Mouse (Mus musculus): ENCODE results near the gene Rps2. TPM values are rescaled to one million over a fixed set of nuclear protein-coding genes. Genes with fewer than 3 reads are reported as not detected.
A peak's percentile ranks its signal among the peaks of the same experiment; 100 is the strongest.

Gene Rps2
- polyA plus RNA-seq, 1 experiment from 2014 or later = 753 TPM

- H3K4me2 ChIP-seq = peak within 1 kb of the TSS; percentile 81
- H3K4me3 ChIP-seq = peak within 1 kb of the TSS; percentile 78
- peaks cover 13% of the 10 kb centered on the region for H3K36me3 ChIP-seq
- H3K9me3 ChIP-seq = no peaks in the 10 kb centered on the region
- 0% methylated on average over 30 of the region's 30 CpGs for WGBS
- peak within 1 kb of the TSS; percentile 84 for H3K27ac ChIP-seq (replicated peaks)
- peak; percentile 77 for ATAC-seq (ENCODE audit: low FRiP score, low read depth)
- H3K9ac ChIP-seq = peak within 1 kb of the TSS; percentile 91
- H3K4me1 ChIP-seq (replicated peaks) = peaks cover 31% of the 10 kb centered on the region
- H3K27me3 ChIP-seq = no peaks in the 10 kb centered on the region
These were observed 6.3 kb downstream of the Rps2 start, which contains the start of gene Ndufb10 for GRCm38 (mm10) chr17:24724184-24724583. Gene Ndufb10 (minus strand): TSS chr17:24724478.

GRCm38 (mm10) chr17:24725637-24726390 lies 7.9 kb downstream of the Rps2 start:
- H3K27me3 ChIP-seq = no peaks in the 10 kb centered on the region
- H3K9me3 ChIP-seq = no peaks in the 10 kb centered on the region
- no peak overlapping the region for H3K9ac ChIP-seq
- peaks cover 13% of the 10 kb centered on the region for H3K36me3 ChIP-seq
- ATAC-seq (ENCODE audit: low FRiP score, low read depth) = no peak
- H3K4me3 ChIP-seq = no peak overlapping the region
- H3K4me2 ChIP-seq = no peak overlapping the region
- H3K4me1 ChIP-seq (replicated peaks) = peaks cover 27% of the 10 kb centered on the region
- H3K27ac ChIP-seq (replicated peaks) = no peak overlapping the region
- WGBS = 75% methylated on average over 3 of the region's 3 CpGs

DNA sequence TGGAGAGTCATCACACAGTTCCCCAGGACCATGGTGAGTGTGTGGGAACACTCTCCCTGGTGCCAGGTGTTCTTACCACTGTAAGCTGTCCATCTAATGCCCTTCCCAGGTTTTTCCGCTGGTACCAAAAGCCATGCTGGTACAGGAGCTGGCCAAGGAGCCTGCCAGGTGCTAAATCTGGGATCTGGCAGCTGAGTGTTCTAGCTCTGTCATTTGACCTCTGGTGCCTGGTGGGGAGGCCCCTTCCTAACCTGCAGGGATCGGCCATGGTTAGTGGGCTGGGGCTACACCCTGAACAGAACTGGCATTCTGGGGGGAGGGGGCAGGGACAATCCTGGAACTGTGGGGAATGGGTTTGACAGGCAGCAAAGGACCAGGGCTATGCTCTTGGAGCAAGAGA lies 9.7 kb downstream of the Rps2 start, which contains the start of gene Rpl3l:
TSS of gene Rpl3l (plus strand) at position 203 of the 400 bp plus-strand sequence.
- Histone ChIP-seq H3K9ac (no peak within 1 kb of the TSS), H3K9me3 (no peaks in the 10 kb centered on the region), H3K4me3 (no peak within 1 kb of the TSS), H3K36me3 (no peaks in the 10 kb centered on the region), H3K27ac (replicated peaks) (no peak within 1 kb of the TSS), H3K4me1 (replicated peaks) (peaks cover 11% of the 10 kb centered on the region), H3K4me2 (no peak within 1 kb of the TSS), H3K27me3 (no peaks in the 10 kb centered on the region)
- ATAC-seq (ENCODE audit: low FRiP score, low read depth) = no peak
- 82% methylated on average over 2 of the region's 2 CpGs for WGBS

GRCm38 (mm10) chr17:24728184-24728583 lies 10.3 kb downstream of the Rps2 start:
- WGBS = 74% methylated on average over 17 of the region's 17 CpGs
- H3K27me3 ChIP-seq = no peaks in the 10 kb centered on the region
- H3K9ac ChIP-seq = no peak overlapping the region
- no peaks in the 10 kb centered on the region for H3K36me3 ChIP-seq
- no peaks in the 10 kb centered on the region for H3K9me3 ChIP-seq
- H3K4me2 ChIP-seq = no peak overlapping the region
- ATAC-seq (ENCODE audit: low FRiP score, low read depth) = no peak
- H3K4me1 ChIP-seq (replicated peaks) = peaks cover 6% of the 10 kb centered on the region
- H3K4me3 ChIP-seq = no peak overlapping the region
- H3K27ac ChIP-seq (replicated peaks) = no peak overlapping the region

DNA sequence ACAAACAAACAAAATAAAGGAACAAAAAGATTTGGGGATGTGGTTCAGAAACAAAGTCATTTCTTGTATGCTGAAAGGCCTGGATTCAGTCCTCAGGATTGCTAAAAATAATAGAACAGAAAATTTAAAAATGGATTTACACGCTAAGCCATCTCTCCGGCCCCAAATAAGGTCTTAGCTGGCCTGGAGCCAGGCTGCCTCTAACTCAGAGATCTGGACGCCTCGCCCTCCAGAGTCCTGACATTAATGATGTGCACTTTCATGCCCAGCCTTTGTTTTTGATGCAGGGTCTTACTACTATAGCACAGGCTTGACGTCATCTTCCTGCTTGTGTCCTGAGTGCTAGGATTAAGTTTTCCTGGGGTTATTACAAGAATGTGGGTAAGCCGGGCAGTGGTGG lies 11.2 kb downstream of the Rps2 start:
- Histone ChIP-seq H3K27me3 (no peaks in the 10 kb centered on the region), H3K4me1 (replicated peaks) (no peaks in the 10 kb centered on the region), H3K9ac (no peak overlapping the region), H3K4me2 (no peak overlapping the region), H3K27ac (replicated peaks) (no peak overlapping the region), H3K36me3 (no peaks in the 10 kb centered on the region), H3K9me3 (no peaks in the 10 kb centered on the region), H3K4me3 (no peak overlapping the region)
- 79% methylated on average over 6 of the region's 6 CpGs for WGBS
- no peak for ATAC-seq (ENCODE audit: low FRiP score, low read depth)

DNA sequence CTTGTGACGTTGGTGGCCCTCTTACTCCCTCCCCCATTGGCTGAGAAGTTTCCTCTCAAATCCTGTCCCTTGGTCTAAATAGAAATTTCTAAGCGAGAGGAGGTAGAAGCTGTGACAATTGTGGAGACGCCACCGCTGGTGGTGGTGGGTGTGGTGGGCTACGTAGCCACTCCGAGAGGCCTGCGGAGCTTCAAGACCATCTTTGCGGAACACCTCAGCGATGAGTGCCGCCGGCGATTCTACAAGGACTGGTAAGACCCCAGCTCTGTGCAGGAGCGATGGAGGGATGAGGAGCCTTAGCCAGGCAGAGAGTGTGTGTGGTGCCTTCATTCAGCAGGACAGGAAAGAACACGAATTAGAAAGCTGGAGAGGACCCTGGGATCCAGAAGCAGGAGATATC lies 12.9 kb downstream of the Rps2 start:
- ATAC-seq (ENCODE audit: low FRiP score, low read depth) = no peak
- WGBS = 84% methylated on average over 14 of the region's 14 CpGs
- Histone ChIP-seq H3K4me1 (replicated peaks) (peaks cover 2% of the 10 kb centered on the region), H3K27ac (replicated peaks) (no peak overlapping the region), H3K27me3 (no peaks in the 10 kb centered on the region), H3K36me3 (no peaks in the 10 kb centered on the region), H3K9me3 (no peaks in the 10 kb centered on the region), H3K9ac (no peak overlapping the region), H3K4me2 (no peak overlapping the region), H3K4me3 (no peak overlapping the region)

GRCm38 (mm10) chr17:24732233-24732935 lies 14.5 kb downstream of the Rps2 start:
- H3K27ac ChIP-seq (replicated peaks) = no peak overlapping the region
- no peak for ATAC-seq (ENCODE audit: low FRiP score, low read depth)
- WGBS = 78% methylated on average over 12 of the region's 12 CpGs
- no peak overlapping the region for H3K4me2 ChIP-seq
- H3K9ac ChIP-seq = no peak overlapping the region
- H3K9me3 ChIP-seq = no peaks in the 10 kb centered on the region
- H3K36me3 ChIP-seq = no peaks in the 10 kb centered on the region
- H3K4me3 ChIP-seq = no peak overlapping the region
- H3K4me1 ChIP-seq (replicated peaks) = peaks cover 16% of the 10 kb centered on the region
- H3K27me3 ChIP-seq = no peaks in the 10 kb centered on the region

GRCm38 (mm10) chr17:24733434-24734050 lies 15.6 kb downstream of the Rps2 start:
- peaks cover 16% of the 10 kb centered on the region for H3K4me1 ChIP-seq (replicated peaks)
- H3K4me2 ChIP-seq = no peak overlapping the region
- H3K9me3 ChIP-seq = no peaks in the 10 kb centered on the region
- no peaks in the 10 kb centered on the region for H3K27me3 ChIP-seq
- no peak for ATAC-seq (ENCODE audit: low FRiP score, low read depth)
- no peak overlapping the region for H3K27ac ChIP-seq (replicated peaks)
- H3K4me3 ChIP-seq = no peak overlapping the region
- H3K36me3 ChIP-seq = no peaks in the 10 kb centered on the region
- WGBS = 91% methylated on average over 21 of the region's 21 CpGs
- no peak overlapping the region for H3K9ac ChIP-seq

GRCm38 (mm10) chr17:24734513-24734912 lies 16.6 kb downstream of the Rps2 start:
- ATAC-seq (ENCODE audit: low FRiP score, low read depth) = no peak
- Histone ChIP-seq H3K27ac (replicated peaks) (no peak overlapping the region), H3K9me3 (no peaks in the 10 kb centered on the region), H3K27me3 (no peaks in the 10 kb centered on the region), H3K9ac (no peak overlapping the region), H3K4me1 (replicated peaks) (peaks cover 16% of the 10 kb centered on the region), H3K36me3 (no peaks in the 10 kb centered on the region), H3K4me2 (no peak overlapping the region), H3K4me3 (no peak overlapping the region)
- 97% methylated on average over 1 of the region's 1 CpGs for WGBS

DNA sequence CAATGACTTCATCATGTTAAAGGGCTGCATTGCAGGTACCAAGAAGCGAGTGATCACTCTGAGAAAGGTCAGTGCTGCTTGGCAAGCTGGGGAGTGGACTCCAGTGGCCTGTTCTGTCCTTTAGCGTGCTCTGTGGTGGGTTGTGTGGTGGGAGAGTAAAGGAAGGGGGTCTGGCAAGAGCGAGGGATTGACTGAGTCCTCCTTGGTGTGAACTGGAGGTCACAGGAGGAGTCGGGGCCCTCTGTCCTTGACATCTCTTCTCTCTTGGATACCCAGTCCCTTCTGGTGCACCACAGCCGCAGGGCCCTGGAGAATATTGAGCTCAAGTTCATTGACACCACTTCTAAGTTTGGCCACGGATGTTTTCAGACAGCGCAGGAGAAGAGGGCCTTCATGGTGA lies 17.5 kb downstream of the Rps2 start:
- H3K4me2 ChIP-seq = no peak overlapping the region
- H3K36me3 ChIP-seq = no peaks in the 10 kb centered on the region
- no peak overlapping the region for H3K9ac ChIP-seq
- no peak overlapping the region for H3K4me3 ChIP-seq
- 84% methylated on average over 7 of the region's 7 CpGs for WGBS
- H3K27ac ChIP-seq (replicated peaks) = no peak overlapping the region
- no peaks in the 10 kb centered on the region for H3K9me3 ChIP-seq
- no peaks in the 10 kb centered on the region for H3K27me3 ChIP-seq
- H3K4me1 ChIP-seq (replicated peaks) = peaks cover 16% of the 10 kb centered on the region
- ATAC-seq (ENCODE audit: low FRiP score, low read depth) = no peak

- peaks cover 16% of the 10 kb centered on the region for H3K4me1 ChIP-seq (replicated peaks)
- peak; percentile 95 for ATAC-seq (ENCODE audit: low FRiP score, low read depth)
- 2% methylated on average over 29 of the region's 29 CpGs for WGBS
- no peaks in the 10 kb centered on the region for H3K36me3 ChIP-seq
- H3K27ac ChIP-seq (replicated peaks) = peak within 1 kb of the TSS; percentile 67
- H3K4me2 ChIP-seq = peak within 1 kb of the TSS; percentile 95
- H3K9me3 ChIP-seq = no peaks in the 10 kb centered on the region
- H3K27me3 ChIP-seq = no peaks in the 10 kb centered on the region
- H3K4me3 ChIP-seq = peak within 1 kb of the TSS; percentile 60
- peak within 1 kb of the TSS; percentile 67 for H3K9ac ChIP-seq
These were observed 18.6 kb downstream of the Rps2 start, which contains the start of gene Msrb1 for GRCm38 (mm10) chr17:24736330-24737051. Gene Msrb1 (plus strand): TSS chr17:24736642.

All from hindbrain, embryonic 15.5 days (tissue).